10 mouse cellular contexts compared by ENCODE assay signal in genomic region chr15:86069011-86069791, GRCm38 (mm10). TPM values are rescaled to one million over a fixed set of nuclear protein-coding genes. Genes with fewer than 3 reads are reported as not detected.
A peak's percentile ranks its signal among the peaks of the same experiment; 100 is the strongest.
DNase-seq lines count a peak whose midpoint lies in the region; ATAC-seq and TF ChIP-seq lines count a peak whose summit lies in the region.
"Had no signal": no experiment of that assay in that cellular context is flagged by ENCODE, and none has a peak within 500 bp of the region (broad histone marks: within the 10 kb centered on the region; RNA-seq: fewer than 3 reads in every experiment).

No protein-coding gene starts in this region.

- DNase-seq in heart, postnatal 36 days, result no peak
- DNase-seq in spleen, adult 2 months (ENCODE audit: low read depth in 1 of 2, low spot score in 2 of 2), result peak in 1 of 2 experiments; percentile 62
- no peak for DNase-seq in spleen, postnatal 14 days (ENCODE audit: low spot score in 2 of 2)
- peak; percentile 75 for DNase-seq in splenic B cell, adult 2 months (ENCODE audit: low read depth, low spot score)
- DNase-seq in kidney, postnatal 14 days, result no peak
- DNase-seq: adrenal gland, postnatal 14 days had no signal

- TF ChIP-seq CTCF in spleen, adult 2 months (IDR thresholded peaks at IDR 0.05; ENCODE audit: extremely low read depth, insufficient read depth, insufficient read length, insufficient replicate concordance), result no peak

- H3K36me3 ChIP-seq in heart, embryonic 11.5 days (ENCODE audit: control insufficient read depth, insufficient read depth, low read length), result no peaks in the 10 kb centered on the region
- no peaks in the 10 kb centered on the region for H3K36me3 ChIP-seq in spleen, adult 2 months (ENCODE audit: control insufficient read depth, insufficient read depth, low read length)
- H3K36me3 ChIP-seq in splenic B cell, adult 2 months (ENCODE audit: control insufficient read depth, insufficient read depth, low read length, poor library complexity, severe bottlenecking), result no peaks in the 10 kb centered on the region

- H3K4me3 ChIP-seq in heart, embryonic 11.5 days (ENCODE audit: low read depth, low read length), result no peak overlapping the region
- 0 out of 2 replicates have a peak overlapping the region, but pooled peaks have one; percentile 6 for H3K4me3 ChIP-seq in spleen, adult 2 months (ENCODE audit: extremely low read depth, insufficient read depth, insufficient read length)
- H3K4me3 ChIP-seq: gastrocnemius, adult 2 months; limb, embryonic 13.5 days had no signal

- H3K27ac ChIP-seq in heart, embryonic 11.5 days (ENCODE audit: low read depth, low read length), result 0 out of 2 replicates have a peak overlapping the region, but pooled peaks have one; percentile 3
- H3K27ac ChIP-seq in spleen, adult 2 months (ENCODE audit: insufficient read depth, low read length), result peak overlapping the region; percentile 89
- H3K27ac ChIP-seq: gastrocnemius, adult 2 months; limb, embryonic 13.5 days had no signal

- TF ChIP-seq POLR2A in spleen, adult 2 months (IDR thresholded peaks at IDR 0.05; ENCODE audit: low read depth, low read length), result no peak

- H3K9ac ChIP-seq in heart, embryonic 11.5 days (ENCODE audit: low read depth, low read length), result no peak overlapping the region
- H3K9ac ChIP-seq: limb, embryonic 13.5 days had no signal

- no peaks in the 10 kb centered on the region for H3K27me3 ChIP-seq in heart, embryonic 11.5 days (ENCODE audit: control insufficient read depth, insufficient read depth, low read length)
- H3K27me3 ChIP-seq in spleen, adult 2 months (ENCODE audit: control insufficient read depth, insufficient read depth, low read length), result no peaks in the 10 kb centered on the region
- no peaks in the 10 kb centered on the region for H3K27me3 ChIP-seq in splenic B cell, adult 2 months (ENCODE audit: control insufficient read depth, insufficient read depth, low read length, poor library complexity, severe bottlenecking)
- H3K27me3 ChIP-seq: limb, embryonic 13.5 days had no signal

- no peak overlapping the region for H3K4me2 ChIP-seq in heart, embryonic 11.5 days
- H3K4me2 ChIP-seq: limb, embryonic 13.5 days had no signal

- H3K4me1 ChIP-seq in heart, embryonic 11.5 days (ENCODE audit: control insufficient read depth, insufficient read depth, low read length), result peaks cover 43% of the 10 kb centered on the region
- H3K4me1 ChIP-seq in spleen, adult 2 months (ENCODE audit: control insufficient read depth, insufficient read depth, insufficient read length), result peaks cover 73% of the 10 kb centered on the region

- WGBS in heart, embryonic 11.5 days (ENCODE audit: insufficient replicate concordance), result 68% methylated on average over 10 of the region's 10 CpGs
- WGBS in spleen, adult 2 months, result 32% methylated on average over 10 of the region's 10 CpGs

- no peaks in the 10 kb centered on the region for H3K9me3 ChIP-seq in heart, embryonic 11.5 days (replicated peaks; ENCODE audit: control insufficient read depth, low read length)
- H3K9me3 ChIP-seq: limb, embryonic 13.5 days had no signal

- no peak for ATAC-seq in heart, embryonic 11.5 days (replicated peaks; ENCODE audit: insufficient number of reproducible peaks, low FRiP score, low TSS enrichment)
- peak; percentile 31 for ATAC-seq in common myeloid progenitor, adult 5-6 weeks (replicated peaks; ENCODE audit: low read depth, poor library complexity, severe bottlenecking)

- intact Hi-C loops in heart, postnatal 36 days (cut with DNase I), result no loop called here

RNA-seq across cellular contexts. Expression of gene Gramd4, which starts 11.7 kb away (rescaled TPM):
- polyA plus RNA-seq in heart, embryonic 11.5 days (2014; fragmentation: Nextera tagmentation; extraction: Ambion mirVana), result 4.9 and 6.5 TPM in 2 replicates
- total RNA-seq in heart, postnatal 36 days (2021), result 10 to 100 TPM; 29.6 to 35.3 TPM
- polyA plus RNA-seq in spleen, adult 2 months (2012; rRNA removed), result 36.2 and 43.9 TPM in 2 replicates
- 29.5 and 33.1 TPM in 2 replicates for total RNA-seq in common myeloid progenitor, adult 5-6 weeks (2017)

RNA-seq across cellular contexts. Expression of gene Celsr1, which starts 35.6 kb away (rescaled TPM):
- polyA plus RNA-seq in heart, embryonic 11.5 days (2014; fragmentation: Nextera tagmentation; extraction: Ambion mirVana), result 2.1 and 2.2 TPM in 2 replicates
- total RNA-seq in heart, postnatal 36 days (2021), result 1 to 10 TPM; 6.4 to 7.2 TPM
- polyA plus RNA-seq in spleen, adult 2 months (2012; rRNA removed), result 7.4 and 7.9 TPM in 2 replicates
- total RNA-seq in common myeloid progenitor, adult 5-6 weeks (2017), result 3.3 and 3.6 TPM in 2 replicates
